Mouse (Mus musculus) megakaryocyte, embryonic 14.5 days (primary cell): Measurements from ENCODE around the gene Rbms1. TPM values are rescaled to one million over a fixed set of nuclear protein-coding genes. Genes with fewer than 3 reads are reported as not detected.

Experiments
- H3K27me3 ChIP-seq: replicated peaks from 2 replicates; pipeline ENCODE3; 2012; ENCODE audit warnings: inconsistent platforms
- H3K36me3 ChIP-seq: replicated peaks from 2 replicates; pipeline ENCODE3; 2012; ENCODE audit warnings: low read length, inconsistent platforms, mixed read lengths
- H3K4me1 ChIP-seq: 2 replicates; pipeline ENCODE4 v1.6.1; 2012; ENCODE audit warnings: inconsistent platforms
- H3K4me3 ChIP-seq: replicated peaks from 2 replicates; pipeline ENCODE3; 2012; ENCODE audit warnings: moderate library complexity, mild to moderate bottlenecking, inconsistent platforms
- H3K9me3 ChIP-seq: 2 replicates; pipeline ENCODE4 v1.6.1; 2012; ENCODE audit warnings: inconsistent platforms
- FLI1 ChIP-seq: IDR thresholded peaks from 2 replicates; pipeline ENCODE4 v1.6.1; 2012; ENCODE audit warnings: low read length, inconsistent platforms, mixed read lengths
- GATA1 ChIP-seq: IDR thresholded peaks from 3 replicates; pipeline ENCODE4 v1.6.1; 2012; ENCODE audit warnings: mixed read lengths, low read length, inconsistent platforms, borderline replicate concordance
- polyA plus RNA-seq: library from polyadenylated mRNA; stranded (reverse); fragments of >175 nt; gene quantifications from 2 replicates; pipeline ENCODE4 v1.2.3, GENCODE M21; 2012; ENCODE audit warnings: low replicate concordance; ENCODE audit not compliant: insufficient read depth

Gene Rbms1
- polyA plus RNA-seq, 1 experiment, result 22.6 TPM

- no peak overlapping the region for H3K4me3 ChIP-seq
- H3K27me3 ChIP-seq, result no peaks in the 10 kb centered on the region
- H3K9me3 ChIP-seq, result no peaks in the 10 kb centered on the region
- peaks cover 21% of the 10 kb centered on the region for H3K36me3 ChIP-seq
- H3K4me1 ChIP-seq, result peaks cover 74% of the 10 kb centered on the region
- TF ChIP-seq FLI1, result no peak
Measured at GRCm38 (mm10) chr2:60851057-60851718, 111.8 kb downstream of the Rbms1 start.

- Histone ChIP-seq H3K4me1 (peaks cover 61% of the 10 kb centered on the region), H3K4me3 (no peak overlapping the region), H3K36me3 (peaks cover 20% of the 10 kb centered on the region), H3K9me3 (no peaks in the 10 kb centered on the region), H3K27me3 (no peaks in the 10 kb centered on the region)
- TF ChIP-seq FLI1 (no peak), GATA1 (no peak)
Measured at GRCm38 (mm10) chr2:60848478-60848877, 114.5 kb downstream of the Rbms1 start.

GRCm38 (mm10) chr2:60847984-60848383, 115.0 kb downstream of the Rbms1 start:
- H3K36me3 ChIP-seq, result peaks cover 15% of the 10 kb centered on the region
- no peak overlapping the region for H3K4me3 ChIP-seq
- no peak for TF ChIP-seq GATA1
- no peak for TF ChIP-seq FLI1
- H3K27me3 ChIP-seq, result no peaks in the 10 kb centered on the region
- H3K9me3 ChIP-seq, result no peaks in the 10 kb centered on the region
- peaks cover 61% of the 10 kb centered on the region for H3K4me1 ChIP-seq

DNA sequence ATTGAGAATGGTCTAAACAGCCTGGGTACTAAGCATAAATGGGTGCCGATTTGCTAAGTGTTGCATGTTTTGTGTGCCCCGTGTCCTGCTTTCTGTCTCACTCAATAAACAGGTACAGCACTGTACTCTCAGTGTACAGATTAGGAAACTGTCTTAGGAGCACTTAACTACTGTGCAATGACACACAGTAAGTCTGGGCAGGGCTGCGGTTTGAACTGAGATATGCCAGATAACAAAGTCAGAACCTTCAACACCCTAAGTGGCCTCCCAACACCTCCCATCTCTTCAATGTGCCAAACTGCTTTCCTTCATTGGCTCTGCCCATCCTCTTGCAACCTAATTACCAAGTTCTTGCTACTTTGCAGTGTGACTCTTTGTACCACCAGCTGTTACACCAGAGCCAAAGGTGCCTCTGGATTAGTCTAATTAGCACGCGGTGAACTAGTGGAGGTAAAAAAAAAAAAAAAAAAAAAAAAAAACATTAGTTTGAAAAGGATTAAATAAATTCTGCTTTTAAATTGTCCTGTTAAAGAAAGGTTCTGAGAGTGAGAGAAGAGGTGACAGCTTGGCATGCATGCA, 117.6 kb downstream of the Rbms1 start:
- peaks cover 62% of the 10 kb centered on the region for H3K4me1 ChIP-seq
- no peak overlapping the region for H3K4me3 ChIP-seq
- no peaks in the 10 kb centered on the region for H3K9me3 ChIP-seq
- no peaks in the 10 kb centered on the region for H3K27me3 ChIP-seq
- TF ChIP-seq GATA1 (no peak), FLI1 (no peak)
- H3K36me3 ChIP-seq, result peaks cover 26% of the 10 kb centered on the region

DNA sequence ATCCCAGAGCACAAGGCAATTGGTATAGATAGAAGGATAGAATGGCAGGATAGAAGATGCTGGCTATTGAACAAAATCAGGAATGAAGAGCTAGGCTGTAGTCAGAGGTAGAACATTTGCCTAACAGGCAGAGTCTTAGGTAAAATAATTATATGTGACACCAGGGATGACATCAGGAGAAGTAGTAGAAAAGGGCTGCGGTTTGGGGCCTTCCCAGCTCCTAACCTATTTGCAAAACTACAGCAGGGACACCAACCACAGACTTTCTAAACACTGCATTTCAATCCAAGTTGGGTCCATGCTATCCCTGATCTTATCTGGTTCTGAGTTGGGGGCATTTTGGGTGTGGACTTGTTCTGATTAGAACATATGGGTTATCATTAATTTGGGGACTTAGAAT, 118.7 kb downstream of the Rbms1 start:
- TF ChIP-seq FLI1, result no peak
- TF ChIP-seq GATA1, result no peak
- Histone ChIP-seq H3K4me3 (no peak overlapping the region), H3K9me3 (no peaks in the 10 kb centered on the region), H3K4me1 (peaks cover 62% of the 10 kb centered on the region), H3K27me3 (no peaks in the 10 kb centered on the region), H3K36me3 (peaks cover 36% of the 10 kb centered on the region)

DNA sequence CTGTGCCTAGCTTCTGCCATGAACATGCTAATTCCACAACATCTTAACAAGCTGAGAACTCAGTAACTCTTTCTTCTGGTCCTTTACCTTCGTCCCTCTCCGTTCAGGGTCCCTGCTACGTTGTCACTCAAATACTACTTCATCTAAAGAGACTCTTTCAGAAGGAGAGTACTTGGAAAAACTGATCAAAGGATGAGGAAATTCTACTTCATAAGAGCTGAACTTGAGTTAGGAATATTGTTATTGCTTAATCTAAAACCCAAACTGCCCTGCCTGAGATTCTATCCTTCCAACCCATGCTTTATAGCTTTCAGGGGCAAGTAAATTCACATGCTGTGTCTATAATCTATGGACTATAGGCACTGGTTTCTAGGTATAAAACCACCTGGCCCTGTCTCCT, 119.4 kb downstream of the Rbms1 start:
- no peak for TF ChIP-seq GATA1
- no peaks in the 10 kb centered on the region for H3K27me3 ChIP-seq
- H3K9me3 ChIP-seq, result no peaks in the 10 kb centered on the region
- H3K36me3 ChIP-seq, result peaks cover 41% of the 10 kb centered on the region
- H3K4me3 ChIP-seq, result no peak overlapping the region
- H3K4me1 ChIP-seq, result peaks cover 64% of the 10 kb centered on the region

DNA sequence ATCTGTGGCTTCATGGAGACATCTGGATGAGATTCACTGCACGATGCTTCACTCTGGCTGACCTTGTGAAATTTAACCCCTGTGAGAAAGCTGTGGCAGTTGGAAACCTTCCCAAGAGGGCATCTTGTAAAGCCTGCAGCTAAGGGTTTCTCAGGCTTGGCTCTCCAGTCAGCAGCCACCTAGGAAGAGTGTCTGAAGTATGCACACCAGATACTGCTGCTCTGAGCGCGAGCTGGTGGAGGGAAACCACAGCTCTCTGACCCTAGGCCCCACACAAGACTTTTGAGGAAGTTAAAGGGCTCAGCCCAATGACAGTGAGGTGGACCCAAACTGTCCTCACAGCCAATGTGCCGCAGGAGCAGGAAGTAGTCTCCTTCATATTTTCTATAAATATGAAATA, 120.0 kb downstream of the Rbms1 start:
- Histone ChIP-seq H3K36me3 (peaks cover 43% of the 10 kb centered on the region), H3K9me3 (no peaks in the 10 kb centered on the region), H3K27me3 (no peaks in the 10 kb centered on the region), H3K4me1 (peaks cover 63% of the 10 kb centered on the region), H3K4me3 (peak overlapping the region; percentile 62)
- no peak for TF ChIP-seq FLI1
- TF ChIP-seq GATA1, result no peak

DNA sequence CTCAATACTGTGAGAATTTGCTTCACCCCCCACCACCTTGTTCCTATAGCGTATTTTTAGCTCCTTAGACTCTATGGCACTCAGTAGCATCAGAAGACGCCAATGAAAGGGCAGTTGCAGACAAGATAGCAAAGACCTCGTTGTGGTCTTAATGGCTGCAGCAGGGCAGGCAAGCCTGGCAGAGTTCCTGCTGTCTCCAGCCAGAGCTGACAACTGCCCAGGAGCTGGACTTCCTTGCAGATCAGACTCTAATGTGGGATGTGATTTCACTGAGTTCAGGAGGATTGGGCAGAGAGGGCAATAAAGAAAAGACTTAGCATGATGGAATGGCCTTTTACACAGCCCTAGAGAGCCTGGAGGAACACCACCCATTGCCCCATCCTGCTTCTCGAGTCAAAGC, 122.1 kb downstream of the Rbms1 start:
- peaks cover 43% of the 10 kb centered on the region for H3K36me3 ChIP-seq
- no peaks in the 10 kb centered on the region for H3K27me3 ChIP-seq
- TF ChIP-seq GATA1, result no peak
- no peak for TF ChIP-seq FLI1
- no peak overlapping the region for H3K4me3 ChIP-seq
- peaks cover 80% of the 10 kb centered on the region for H3K4me1 ChIP-seq
- no peaks in the 10 kb centered on the region for H3K9me3 ChIP-seq

- H3K36me3 ChIP-seq, result peaks cover 46% of the 10 kb centered on the region
- H3K4me1 ChIP-seq, result peaks cover 74% of the 10 kb centered on the region
- no peaks in the 10 kb centered on the region for H3K27me3 ChIP-seq
- no peak overlapping the region for H3K4me3 ChIP-seq
- no peaks in the 10 kb centered on the region for H3K9me3 ChIP-seq
- TF ChIP-seq FLI1 (no peak), GATA1 (no peak)
Measured at GRCm38 (mm10) chr2:60839498-60839897, 123.5 kb downstream of the Rbms1 start.

DNA sequence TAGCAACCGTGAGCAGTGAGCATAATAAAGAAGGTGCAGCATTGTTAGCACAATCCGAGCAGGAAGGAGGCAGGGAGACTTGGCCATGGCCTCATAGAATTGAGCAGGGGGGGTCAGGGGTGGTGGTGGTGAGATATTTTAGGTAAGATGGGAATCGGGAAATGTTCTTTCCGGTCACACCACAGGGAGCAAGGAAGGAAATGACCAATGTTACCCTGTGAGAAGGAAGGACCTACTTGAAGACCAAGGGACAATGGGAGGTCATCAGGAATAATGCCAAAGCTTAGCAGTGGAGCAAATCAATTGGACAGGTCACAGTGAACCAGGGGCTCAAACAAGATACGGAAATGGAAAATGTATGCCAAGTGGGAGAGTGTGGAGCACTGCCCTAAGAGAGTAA, 124.1 kb downstream of the Rbms1 start:
- TF ChIP-seq FLI1 (no peak), GATA1 (no peak)
- Histone ChIP-seq H3K27me3 (no peaks in the 10 kb centered on the region), H3K4me1 (peaks cover 70% of the 10 kb centered on the region), H3K9me3 (no peaks in the 10 kb centered on the region), H3K4me3 (no peak overlapping the region), H3K36me3 (peaks cover 46% of the 10 kb centered on the region)
